Mouse (Mus musculus): ENCODE measurements around the gene Asic2. TPM values are rescaled to one million over a fixed set of nuclear protein-coding genes. Genes with fewer than 3 reads are reported as not detected.
A peak's percentile ranks its signal among the peaks of the same experiment; 100 is the strongest.

The Asic2 gene
- polyA plus RNA-seq, 1 experiment from 2014 or later, result 7.7 TPM

DNA sequence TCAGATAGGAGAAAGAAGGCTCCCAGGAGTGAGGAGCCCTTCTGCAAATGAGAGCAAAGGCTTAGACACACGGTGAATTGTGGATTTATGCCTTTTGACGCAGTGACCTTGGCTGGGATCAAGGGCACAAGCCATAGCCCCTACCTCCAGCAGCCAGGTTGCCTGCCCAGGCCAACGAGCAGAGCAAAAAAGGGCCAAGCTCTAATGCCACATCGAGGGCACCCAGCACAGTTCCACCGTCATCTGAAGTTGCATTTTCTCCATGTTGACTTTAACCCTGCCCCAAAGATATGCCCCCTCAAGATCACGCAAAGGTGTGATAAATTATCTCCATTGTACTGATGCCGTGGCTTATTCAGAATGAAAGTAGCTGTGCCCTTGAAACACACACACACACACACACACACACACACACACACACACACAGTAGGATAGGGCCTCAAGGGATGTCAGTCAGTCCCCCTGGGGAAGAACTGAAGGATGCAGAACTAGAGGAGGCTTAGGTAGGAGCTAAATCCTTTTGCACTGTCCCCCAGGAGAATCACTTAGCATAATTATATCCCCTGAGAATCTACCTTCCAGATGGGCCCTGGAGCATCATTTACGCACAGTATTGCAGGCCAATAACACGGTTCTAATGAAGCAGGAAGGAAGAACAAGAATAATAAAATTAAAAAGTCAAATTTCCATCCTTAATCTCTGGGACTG lies 96.6 kb downstream of the Asic2 start:
- no peaks in the 10 kb centered on the region for H3K36me3 ChIP-seq
- H3K27ac ChIP-seq, result no peak overlapping the region
- H3K9ac ChIP-seq, result no peak overlapping the region
- no peaks in the 10 kb centered on the region for H3K9me3 ChIP-seq
- peaks cover 15% of the 10 kb centered on the region; the same call in 1 of the 2 replicates for H3K4me1 ChIP-seq (replicated peaks)
- 59% methylated on average over 9 of the region's 9 CpGs for WGBS
- ATAC-seq (ENCODE audit: low FRiP score), result no peak
- no peak overlapping the region for H3K4me3 ChIP-seq
- no peak overlapping the region for H3K4me2 ChIP-seq
- H3K27me3 ChIP-seq, result no peaks in the 10 kb centered on the region

GRCm38 (mm10) chr11:81865661-81866382 lies 102.4 kb downstream of the Asic2 start:
- no peak overlapping the region for H3K9ac ChIP-seq
- H3K36me3 ChIP-seq, result no peaks in the 10 kb centered on the region
- WGBS, result 55% methylated on average over 10 of the region's 10 CpGs
- no peaks in the 10 kb centered on the region for H3K9me3 ChIP-seq
- peak overlapping the region; percentile 40; the same call in 1 of the 2 replicates for H3K27ac ChIP-seq
- no peaks in the 10 kb centered on the region for H3K27me3 ChIP-seq
- no peak for ATAC-seq (ENCODE audit: low FRiP score)
- H3K4me3 ChIP-seq, result no peak overlapping the region
- H3K4me2 ChIP-seq, result no peak overlapping the region
- peaks cover 21% of the 10 kb centered on the region for H3K4me1 ChIP-seq (replicated peaks)

DNA sequence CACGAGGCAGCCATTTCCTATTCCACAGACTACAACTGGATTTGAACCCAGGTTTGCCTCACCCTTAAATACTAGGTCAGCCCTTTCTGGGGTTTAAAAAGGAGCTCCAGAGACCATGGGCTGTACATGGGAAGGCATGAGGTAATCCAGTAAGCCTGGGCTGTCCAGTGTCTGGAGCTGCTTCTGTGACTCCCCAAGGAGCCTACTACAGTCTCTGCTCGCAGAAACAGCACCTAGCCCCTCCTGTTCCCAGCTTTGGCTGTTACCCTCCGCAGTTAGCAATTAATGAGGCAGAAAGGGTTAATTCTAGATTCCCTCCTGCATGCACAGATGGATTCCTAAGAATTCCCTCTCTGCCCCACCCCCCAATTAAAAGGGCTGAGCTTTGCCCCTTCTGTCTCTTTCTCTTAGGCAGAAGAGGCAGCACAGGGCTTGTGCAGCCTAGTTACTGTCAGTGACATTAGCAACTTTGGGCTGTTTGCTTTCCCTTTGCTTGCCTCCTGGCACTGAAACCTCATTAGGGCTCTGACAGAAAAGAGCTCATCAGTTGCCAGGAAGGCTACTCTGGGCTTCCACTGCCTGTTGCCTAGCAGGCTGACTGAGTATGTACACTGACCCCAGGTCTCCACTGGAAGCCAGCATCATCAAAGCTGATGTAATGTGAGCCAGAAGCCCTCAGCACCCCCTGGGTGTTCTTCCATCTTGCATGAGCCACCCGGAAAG lies 107.8 kb downstream of the Asic2 start, which contains the start of gene 5530401A14Rik:
Gene 5530401A14Rik, plus strand, starts transcription at position 424 of the 723 bp plus-strand sequence.
- no peaks in the 10 kb centered on the region for H3K36me3 ChIP-seq

GRCm38 (mm10) chr11:81847773-81848490 lies 120.3 kb downstream of the Asic2 start:
- H3K4me3 ChIP-seq, result no peak overlapping the region
- no peak for ATAC-seq (ENCODE audit: low FRiP score)
- no peaks in the 10 kb centered on the region for H3K27me3 ChIP-seq
- no peaks in the 10 kb centered on the region for H3K36me3 ChIP-seq
- H3K9ac ChIP-seq, result no peak overlapping the region
- 74% methylated on average over 1 of the region's 1 CpGs for WGBS
- H3K27ac ChIP-seq, result no peak overlapping the region
- H3K9me3 ChIP-seq, result no peaks in the 10 kb centered on the region
- no peak overlapping the region for H3K4me2 ChIP-seq
- H3K4me1 ChIP-seq (replicated peaks), result peaks cover 15% of the 10 kb centered on the region

More for the DNA sequence above, 107.8 kb downstream of the Asic2 start, which contains the start of gene 5530401A14Rik:
- peak; percentile 77 for ATAC-seq (ENCODE audit: low FRiP score)
- no peak within 1 kb of the TSS for H3K9ac ChIP-seq
- WGBS, result 20% methylated on average over 4 of the region's 4 CpGs
- no peak within 1 kb of the TSS for H3K4me3 ChIP-seq
- H3K27ac ChIP-seq, result peak within 1 kb of the TSS; percentile 52
- H3K4me2 ChIP-seq, result no peak within 1 kb of the TSS
- no peaks in the 10 kb centered on the region for H3K9me3 ChIP-seq
- no peaks in the 10 kb centered on the region for H3K27me3 ChIP-seq
- H3K4me1 ChIP-seq (replicated peaks), result peaks cover 26% of the 10 kb centered on the region

DNA sequence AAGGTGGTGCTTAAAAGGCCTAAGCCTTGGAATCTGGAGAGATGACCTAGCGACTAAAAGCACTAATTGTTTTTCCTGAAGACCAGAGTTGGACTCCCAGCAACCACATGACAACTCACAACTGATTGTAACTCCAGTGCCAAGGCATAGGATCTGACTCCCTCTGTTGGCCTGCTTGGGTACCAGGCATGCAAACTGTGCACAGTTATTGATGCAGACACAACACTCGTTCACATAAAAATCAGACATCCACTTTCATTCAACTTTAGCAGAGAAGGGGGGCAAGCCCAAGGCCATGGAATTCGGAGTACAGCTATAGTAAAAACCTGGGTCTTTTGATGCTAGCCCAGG lies 122.6 kb downstream of the Asic2 start:
- Histone ChIP-seq H3K27ac (no peak overlapping the region), H3K36me3 (no peaks in the 10 kb centered on the region), H3K27me3 (no peaks in the 10 kb centered on the region), H3K4me3 (no peak overlapping the region), H3K4me1 (replicated peaks) (peaks cover 12% of the 10 kb centered on the region), H3K9ac (no peak overlapping the region), H3K9me3 (no peaks in the 10 kb centered on the region), H3K4me2 (no peak overlapping the region)
- ATAC-seq (ENCODE audit: low FRiP score), result no peak
- 66% methylated on average over 3 of the region's 3 CpGs for WGBS

GRCm38 (mm10) chr11:81845010-81845685 lies 123.1 kb downstream of the Asic2 start:
- Histone ChIP-seq H3K9me3 (no peaks in the 10 kb centered on the region), H3K27me3 (no peaks in the 10 kb centered on the region), H3K36me3 (no peaks in the 10 kb centered on the region), H3K4me2 (no peak overlapping the region), H3K9ac (no peak overlapping the region), H3K4me3 (no peak overlapping the region), H3K27ac (no peak overlapping the region; the same call in 1 of the 2 replicates), H3K4me1 (replicated peaks) (peaks cover 12% of the 10 kb centered on the region)
- WGBS, result 49% methylated on average over 5 of the region's 5 CpGs
- ATAC-seq (ENCODE audit: low FRiP score), result no peak

DNA sequence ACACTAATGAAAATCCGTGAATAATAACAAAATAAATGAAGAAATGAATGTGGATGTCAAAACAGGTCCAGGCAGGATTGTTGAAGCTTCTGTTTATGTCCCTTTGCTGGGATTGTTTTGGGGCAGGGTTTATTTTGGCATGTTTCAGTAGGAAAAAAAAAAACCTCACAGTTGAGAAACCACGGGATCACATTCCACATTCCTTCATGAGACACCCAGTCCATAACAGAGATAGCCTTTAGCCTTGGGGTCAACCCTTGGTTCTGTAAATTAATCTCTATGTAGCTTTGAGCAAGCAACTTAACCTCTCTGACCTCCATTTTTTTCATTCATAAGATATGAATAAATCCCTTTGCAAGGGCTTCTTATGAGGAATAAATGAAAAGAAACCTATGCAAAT lies 127.3 kb downstream of the Asic2 start:
- Histone ChIP-seq H3K4me1 (replicated peaks) (peaks cover 17% of the 10 kb centered on the region), H3K36me3 (no peaks in the 10 kb centered on the region), H3K27me3 (no peaks in the 10 kb centered on the region), H3K9me3 (no peaks in the 10 kb centered on the region), H3K4me2 (no peak overlapping the region), H3K4me3 (no peak overlapping the region), H3K9ac (no peak overlapping the region), H3K27ac (no peak overlapping the region)
- ATAC-seq (ENCODE audit: low FRiP score), result no peak
- 54% methylated on average over 2 of the region's 2 CpGs for WGBS

- WGBS, result 68% methylated on average over 4 of the region's 4 CpGs
- Histone ChIP-seq H3K36me3 (no peaks in the 10 kb centered on the region), H3K4me3 (no peak overlapping the region), H3K9ac (no peak overlapping the region), H3K27ac (peak overlapping the region; percentile 19; the same call in 1 of the 2 replicates), H3K9me3 (no peaks in the 10 kb centered on the region), H3K4me2 (no peak overlapping the region), H3K4me1 (replicated peaks) (peaks cover 15% of the 10 kb centered on the region), H3K27me3 (no peaks in the 10 kb centered on the region)
- no peak for ATAC-seq (ENCODE audit: low FRiP score)
These were observed 129.8 kb downstream of the Asic2 start for GRCm38 (mm10) chr11:81838426-81838825.

- H3K4me2 ChIP-seq, result no peak overlapping the region
- H3K9me3 ChIP-seq, result no peaks in the 10 kb centered on the region
- H3K9ac ChIP-seq, result no peak overlapping the region
- H3K27me3 ChIP-seq, result no peaks in the 10 kb centered on the region
- no peaks in the 10 kb centered on the region for H3K36me3 ChIP-seq
- no peak overlapping the region for H3K27ac ChIP-seq
- ATAC-seq (ENCODE audit: low FRiP score), result no peak
- no peaks in the 10 kb centered on the region for H3K4me1 ChIP-seq (replicated peaks)
- H3K4me3 ChIP-seq, result no peak overlapping the region
- WGBS, result 28% methylated on average over 1 of the region's 1 CpGs
These were observed 135.9 kb downstream of the Asic2 start for GRCm38 (mm10) chr11:81832381-81832780.

- Histone ChIP-seq H3K4me2 (no peak overlapping the region), H3K27ac (no peak overlapping the region), H3K4me1 (replicated peaks) (no peaks in the 10 kb centered on the region), H3K36me3 (no peaks in the 10 kb centered on the region), H3K9ac (no peak overlapping the region), H3K4me3 (no peak overlapping the region), H3K27me3 (no peaks in the 10 kb centered on the region), H3K9me3 (no peaks in the 10 kb centered on the region)
- 64% methylated on average over 5 of the region's 5 CpGs for WGBS
- no peak for ATAC-seq (ENCODE audit: low FRiP score)
These were observed 151.7 kb downstream of the Asic2 start for GRCm38 (mm10) chr11:81816531-81816930.

DNA sequence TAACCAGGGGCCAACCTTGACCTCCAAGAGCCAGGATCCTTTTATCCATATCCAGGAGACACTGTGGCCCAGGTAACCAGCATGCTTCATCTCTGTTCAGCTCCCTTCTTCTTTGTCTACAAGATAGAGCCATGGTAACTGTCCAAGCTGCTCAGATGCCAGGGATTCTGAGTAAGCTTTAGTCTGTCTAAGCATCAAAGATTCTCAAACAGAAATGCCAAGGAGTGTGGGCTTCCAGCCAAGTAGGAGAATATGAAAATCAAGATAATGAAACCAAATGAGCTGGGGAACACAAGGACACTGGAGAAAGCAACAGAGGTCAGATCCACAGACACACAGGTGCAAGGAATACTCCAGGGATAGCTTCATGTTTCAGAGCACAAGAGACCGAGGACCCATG lies 153.4 kb downstream of the Asic2 start:
- no peaks in the 10 kb centered on the region for H3K4me1 ChIP-seq (replicated peaks)
- no peaks in the 10 kb centered on the region for H3K27me3 ChIP-seq
- no peak overlapping the region for H3K27ac ChIP-seq
- no peaks in the 10 kb centered on the region for H3K9me3 ChIP-seq
- H3K4me3 ChIP-seq, result no peak overlapping the region
- no peak overlapping the region for H3K9ac ChIP-seq
- no peaks in the 10 kb centered on the region for H3K36me3 ChIP-seq
- 85% methylated on average over 1 of the region's 1 CpGs for WGBS
- no peak for ATAC-seq (ENCODE audit: low FRiP score)
- H3K4me2 ChIP-seq, result no peak overlapping the region
